7 mouse cellular contexts compared by ENCODE assay signal in the genomic region with DNA sequence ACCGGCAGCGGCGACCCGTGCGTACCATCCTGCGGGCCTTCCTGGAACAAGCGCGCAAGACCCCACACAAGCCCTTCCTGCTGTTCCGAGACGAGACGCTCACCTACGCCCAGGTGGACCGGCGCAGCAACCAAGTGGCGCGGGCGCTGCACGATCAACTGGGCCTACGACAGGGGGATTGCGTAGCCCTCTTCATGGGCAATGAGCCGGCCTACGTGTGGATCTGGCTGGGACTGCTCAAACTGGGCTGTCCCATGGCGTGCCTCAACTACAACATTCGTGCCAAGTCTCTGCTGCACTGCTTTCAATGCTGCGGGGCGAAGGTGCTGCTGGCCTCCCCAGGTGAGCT. TPM values are rescaled to one million over a fixed set of nuclear protein-coding genes. Genes with fewer than 3 reads are reported as not detected.
DNase-seq lines count a peak whose midpoint lies in the region; ATAC-seq and TF ChIP-seq lines count a peak whose summit lies in the region.

No protein-coding gene starts in this region.

- 2% methylated on average over 26 of the region's 26 CpGs for WGBS in lung, embryonic 14.5 days
- under 1% methylated on average over 26 of the region's 26 CpGs for WGBS in forebrain, embryonic 10.5 days
- WGBS in intestine, postnatal 0 days = 2% methylated on average over 26 of the region's 26 CpGs
- WGBS in olfactory bulb, adult 2 months = 6% methylated on average over 26 of the region's 26 CpGs

- no peaks in the 10 kb centered on the region for H3K4me1 ChIP-seq in lung, embryonic 14.5 days (ENCODE audit: insufficient read depth)
- peaks cover 24% of the 10 kb centered on the region for H3K4me1 ChIP-seq in forebrain, embryonic 10.5 days
- H3K4me1 ChIP-seq in intestine, postnatal 0 days (replicated peaks; ENCODE audit: control insufficient read depth, insufficient read depth, low read length) = no peaks in the 10 kb centered on the region
- peaks cover 13% of the 10 kb centered on the region for H3K4me1 ChIP-seq in olfactory bulb, adult 2 months (ENCODE audit: control insufficient read depth, insufficient read depth, low read length)

- H3K9me3 ChIP-seq in lung, embryonic 14.5 days (ENCODE audit: low read depth, low read length) = no peaks in the 10 kb centered on the region
- H3K9me3 ChIP-seq in forebrain, embryonic 10.5 days = no peaks in the 10 kb centered on the region
- H3K9me3 ChIP-seq in intestine, postnatal 0 days (ENCODE audit: control insufficient read depth) = no peaks in the 10 kb centered on the region

- TF ChIP-seq POLR2A in olfactory bulb, adult 2 months (IDR thresholded peaks at IDR 0.05; ENCODE audit: insufficient read depth, low read depth, low read length) = no peak

- peak; percentile 63; the same call in 1 of the 2 replicates for ATAC-seq in lung, embryonic 14.5 days (ENCODE audit: insufficient read depth)
- ATAC-seq in intestine, postnatal 0 days = peak; percentile 25; the same call in 1 of the 2 replicates

- H3K9ac ChIP-seq in lung, embryonic 14.5 days = peak overlapping the region; percentile 50
- peak overlapping the region; percentile 48 for H3K9ac ChIP-seq in intestine, postnatal 0 days (ENCODE audit: low read depth, low read length)

- H3K27me3 ChIP-seq in lung, embryonic 14.5 days (ENCODE audit: insufficient read depth, low read length) = peaks cover 42% of the 10 kb centered on the region
- H3K27me3 ChIP-seq in forebrain, embryonic 10.5 days (ENCODE audit: poor library complexity, severe bottlenecking) = peaks cover 67% of the 10 kb centered on the region
- H3K27me3 ChIP-seq in intestine, postnatal 0 days (replicated peaks; ENCODE audit: control insufficient read depth, insufficient read depth, low read length) = peaks cover 18% of the 10 kb centered on the region

- peak overlapping the region; percentile 48 for H3K4me3 ChIP-seq in lung, embryonic 14.5 days (ENCODE audit: low read depth, low read length)
- H3K4me3 ChIP-seq in forebrain, embryonic 10.5 days = peak overlapping the region; percentile 65
- H3K4me3 ChIP-seq in intestine, postnatal 0 days (ENCODE audit: low read depth, low read length) = peak overlapping the region; percentile 56
- peak overlapping the region; percentile 53 for H3K4me3 ChIP-seq in olfactory bulb, adult 2 months (ENCODE audit: insufficient read depth, low read depth, low read length)

- H3K4me2 ChIP-seq in lung, embryonic 14.5 days = peak overlapping the region; percentile 93
- H3K4me2 ChIP-seq in intestine, postnatal 0 days (replicated peaks; ENCODE audit: low read depth) = peak overlapping the region; percentile 94

- no peaks in the 10 kb centered on the region for H3K36me3 ChIP-seq in lung, embryonic 14.5 days (ENCODE audit: insufficient read depth)
- H3K36me3 ChIP-seq in forebrain, embryonic 10.5 days (replicated peaks) = no peaks in the 10 kb centered on the region
- H3K36me3 ChIP-seq in intestine, postnatal 0 days (ENCODE audit: control insufficient read depth, insufficient read depth) = no peaks in the 10 kb centered on the region

- DNase-seq in lung, embryonic 14.5 days = peak; percentile 21
- DNase-seq in lung, postnatal 4 days = no peak
- no peak for DNase-seq in forebrain, embryonic 10.5 days (ENCODE audit: extremely low spot score, low spot score)
- DNase-seq in thymus, postnatal 10 days (ENCODE audit: low spot score in 2 of 2) = no peak
- DNase-seq in adrenal gland, postnatal 25 days = no peak

- no peak overlapping the region for H3K27ac ChIP-seq in lung, embryonic 14.5 days (ENCODE audit: low read depth)
- H3K27ac ChIP-seq in forebrain, embryonic 10.5 days = peak overlapping the region; percentile 81
- H3K27ac ChIP-seq in intestine, postnatal 0 days (ENCODE audit: low read depth, low read length) = no peak overlapping the region
- H3K27ac ChIP-seq in olfactory bulb, adult 2 months (ENCODE audit: insufficient read depth, low read depth, low read length) = no peak overlapping the region

- TF ChIP-seq CTCF in lung, embryonic 14.5 days (IDR thresholded peaks at IDR 0.05; ENCODE audit: low read depth) = no peak
- TF ChIP-seq CTCF in intestine, postnatal 0 days (IDR thresholded peaks at IDR 0.05; ENCODE audit: low read depth) = no peak
- no peak for TF ChIP-seq CTCF in olfactory bulb, adult 2 months (IDR thresholded peaks at IDR 0.05; ENCODE audit: insufficient read depth, low read depth, low read length)

RNA-seq across cellular contexts. Expression of gene Slc27a2, which starts 1.1 kb away (rescaled TPM):
- 1.3 TPM in 2 replicates for polyA plus RNA-seq in lung, embryonic 14.5 days (2014; fragmentation: Nextera tagmentation; extraction: Ambion mirVana)
- 3.1 TPM in 2 replicates for polyA plus RNA-seq in forebrain, embryonic 10.5 days (2016; fragmentation: Nextera tagmentation; extraction: Ambion mirVana)
- 36.1 and 41.1 TPM in 2 replicates for polyA plus RNA-seq in intestine, postnatal 0 days (2015; fragmentation: Nextera tagmentation; extraction: Ambion mirVana)
- not detected in 2 replicates for polyA plus RNA-seq in olfactory bulb, adult 2 months (2012; ENCODE audit: insufficient read depth, insufficient read length, low replicate concordance, missing spikeins)
- total RNA-seq in adrenal gland, postnatal 25 days (2021) = 18.8 and 40.4 TPM in 2 replicates

RNA-seq across cellular contexts. Expression of gene Atp8b4, which starts 52.8 kb away (rescaled TPM):
- 0.39 and 0.50 TPM in 2 replicates for polyA plus RNA-seq in lung, embryonic 14.5 days (2014; fragmentation: Nextera tagmentation; extraction: Ambion mirVana)
- polyA plus RNA-seq in forebrain, embryonic 10.5 days (2016; fragmentation: Nextera tagmentation; extraction: Ambion mirVana) = 0.50 and 0.99 TPM in 2 replicates
- 0.07 and 0.12 TPM in 2 replicates for polyA plus RNA-seq in intestine, postnatal 0 days (2015; fragmentation: Nextera tagmentation; extraction: Ambion mirVana)
- not detected in 2 replicates for polyA plus RNA-seq in olfactory bulb, adult 2 months (2012; ENCODE audit: insufficient read depth, insufficient read length, low replicate concordance, missing spikeins)
- total RNA-seq in adrenal gland, postnatal 25 days (2021) = 0.82 and 1.00 TPM in 2 replicates
